Mouse (Mus musculus): ENCODE data around the gene Agt. TPM values are rescaled to one million over a fixed set of nuclear protein-coding genes. Genes with fewer than 3 reads are reported as not detected.

The Agt gene
- 0.43 and 0.71 TPM in 2 replicates for polyA plus RNA-seq (2016; fragmentation: Nextera tagmentation; extraction: Ambion mirVana)

- no peak for ATAC-seq (ENCODE audit: insufficient number of reproducible peaks, low FRiP score)
- 65% methylated on average over 2 of the region's 2 CpGs for WGBS
- Histone ChIP-seq H3K4me1 (replicated peaks) (peaks cover 29% of the 10 kb centered on the region), H3K4me2 (no peak within 1 kb of the TSS), H3K9ac (no peak within 1 kb of the TSS), H3K27ac (ENCODE audit: poor library complexity, severe bottlenecking) (no peak within 1 kb of the TSS), H3K36me3 (no peaks in the 10 kb centered on the region), H3K9me3 (replicated peaks) (no peaks in the 10 kb centered on the region), H3K27me3 (replicated peaks) (peaks cover 4% of the 10 kb centered on the region; the same call in 1 of the 2 replicates), H3K4me3 (no peak within 1 kb of the TSS)
Measured at GRCm38 (mm10) chr8:124569593-124569992, at the start of gene Agt. Agt (minus strand) TSS chr8:124569706.

GRCm38 (mm10) chr8:124618252-124618651 is 48.7 kb upstream of the Agt start:
- no peaks in the 10 kb centered on the region for H3K36me3 ChIP-seq
- H3K4me2 ChIP-seq: no peak overlapping the region
- WGBS: 62% methylated on average over 9 of the region's 9 CpGs
- no peak for ATAC-seq (ENCODE audit: insufficient number of reproducible peaks, low FRiP score)
- no peak overlapping the region for H3K27ac ChIP-seq (ENCODE audit: poor library complexity, severe bottlenecking)
- peaks cover 19% of the 10 kb centered on the region for H3K27me3 ChIP-seq (replicated peaks)
- no peak overlapping the region for H3K4me3 ChIP-seq
- H3K9me3 ChIP-seq (replicated peaks): no peaks in the 10 kb centered on the region; the same call in 1 of the 2 replicates
- no peaks in the 10 kb centered on the region; the same call in 1 of the 2 replicates for H3K4me1 ChIP-seq (replicated peaks)
- no peak overlapping the region for H3K9ac ChIP-seq

- Histone ChIP-seq H3K36me3 (no peaks in the 10 kb centered on the region), H3K27me3 (replicated peaks) (peaks cover 19% of the 10 kb centered on the region), H3K9ac (peak overlapping the region; percentile 71), H3K4me2 (peak overlapping the region; percentile 81), H3K4me1 (replicated peaks) (no peaks in the 10 kb centered on the region; the same call in 1 of the 2 replicates), H3K4me3 (peak overlapping the region; percentile 44), H3K27ac (ENCODE audit: poor library complexity, severe bottlenecking) (no peak overlapping the region), H3K9me3 (replicated peaks) (no peaks in the 10 kb centered on the region)
- 13% methylated on average over 17 of the region's 17 CpGs for WGBS
- peak; percentile 56 for ATAC-seq (ENCODE audit: insufficient number of reproducible peaks, low FRiP score)
Measured at GRCm38 (mm10) chr8:124617266-124617869, 47.9 kb upstream of the Agt start.

- 75% methylated on average over 5 of the region's 6 CpGs for whole genome bisulfite sequencing
- H3K27me3 ChIP-seq (replicated peaks): peaks cover 19% of the 10 kb centered on the region
- no peak overlapping the region for H3K9ac ChIP-seq
- no peaks in the 10 kb centered on the region for H3K36me3 ChIP-seq
- no peak for ATAC-seq (ENCODE audit: insufficient number of reproducible peaks, low FRiP score)
- no peaks in the 10 kb centered on the region; the same call in 1 of the 2 replicates for H3K4me1 ChIP-seq (replicated peaks)
- no peak overlapping the region for H3K27ac ChIP-seq (ENCODE audit: poor library complexity, severe bottlenecking)
- H3K9me3 ChIP-seq (replicated peaks): no peaks in the 10 kb centered on the region
- H3K4me2 ChIP-seq: no peak overlapping the region
- H3K4me3 ChIP-seq: no peak overlapping the region
Measured at GRCm38 (mm10) chr8:124614325-124614724, 44.8 kb upstream of the Agt start.

- H3K4me2 ChIP-seq: no peak overlapping the region
- no peak overlapping the region for H3K4me3 ChIP-seq
- no peak for ATAC-seq (ENCODE audit: insufficient number of reproducible peaks, low FRiP score)
- no peaks in the 10 kb centered on the region for H3K9me3 ChIP-seq (replicated peaks)
- no peak overlapping the region for H3K9ac ChIP-seq
- H3K27me3 ChIP-seq (replicated peaks): peaks cover 15% of the 10 kb centered on the region
- no peaks in the 10 kb centered on the region for H3K36me3 ChIP-seq
- WGBS: 70% methylated on average over 9 of the region's 9 CpGs
- H3K4me1 ChIP-seq (replicated peaks): no peaks in the 10 kb centered on the region
- no peak overlapping the region for H3K27ac ChIP-seq (ENCODE audit: poor library complexity, severe bottlenecking)
Measured at GRCm38 (mm10) chr8:124608972-124609353, 39.5 kb upstream of the Agt start.

- H3K27ac ChIP-seq (ENCODE audit: poor library complexity, severe bottlenecking): no peak overlapping the region
- no peak for ATAC-seq (ENCODE audit: insufficient number of reproducible peaks, low FRiP score)
- 64% methylated on average over 13 of the region's 13 CpGs for WGBS
- no peak overlapping the region for H3K4me2 ChIP-seq
- no peaks in the 10 kb centered on the region for H3K9me3 ChIP-seq (replicated peaks)
- H3K4me3 ChIP-seq: no peak overlapping the region
- no peaks in the 10 kb centered on the region for H3K4me1 ChIP-seq (replicated peaks)
- H3K27me3 ChIP-seq (replicated peaks): peaks cover 17% of the 10 kb centered on the region
- no peaks in the 10 kb centered on the region for H3K36me3 ChIP-seq
- no peak overlapping the region for H3K9ac ChIP-seq
Measured at GRCm38 (mm10) chr8:124608239-124608971, 38.9 kb upstream of the Agt start.

GRCm38 (mm10) chr8:124604066-124604465 is 34.6 kb upstream of the Agt start:
- H3K9ac ChIP-seq: no peak overlapping the region
- ATAC-seq (ENCODE audit: insufficient number of reproducible peaks, low FRiP score): no peak
- 61% methylated on average over 5 of the region's 5 CpGs for WGBS
- no peak overlapping the region for H3K27ac ChIP-seq (ENCODE audit: poor library complexity, severe bottlenecking)
- no peak overlapping the region for H3K4me3 ChIP-seq
- no peak overlapping the region for H3K4me2 ChIP-seq
- peaks cover 28% of the 10 kb centered on the region for H3K27me3 ChIP-seq (replicated peaks)
- no peaks in the 10 kb centered on the region for H3K9me3 ChIP-seq (replicated peaks)
- no peaks in the 10 kb centered on the region for H3K36me3 ChIP-seq
- no peaks in the 10 kb centered on the region for H3K4me1 ChIP-seq (replicated peaks)

GRCm38 (mm10) chr8:124589393-124589792 is 19.9 kb upstream of the Agt start:
- no peak for ATAC-seq (ENCODE audit: insufficient number of reproducible peaks, low FRiP score)
- Histone ChIP-seq H3K9ac (no peak overlapping the region), H3K4me2 (no peak overlapping the region), H3K27ac (ENCODE audit: poor library complexity, severe bottlenecking) (no peak overlapping the region), H3K4me3 (no peak overlapping the region), H3K36me3 (no peaks in the 10 kb centered on the region), H3K9me3 (replicated peaks) (no peaks in the 10 kb centered on the region), H3K4me1 (replicated peaks) (peaks cover 16% of the 10 kb centered on the region), H3K27me3 (replicated peaks) (peaks cover 3% of the 10 kb centered on the region; the same call in 1 of the 2 replicates)
- 71% methylated on average over 4 of the region's 4 CpGs for WGBS

- Histone ChIP-seq H3K4me2 (no peak overlapping the region), H3K27me3 (replicated peaks) (peaks cover 3% of the 10 kb centered on the region; the same call in 1 of the 2 replicates), H3K4me1 (replicated peaks) (peaks cover 16% of the 10 kb centered on the region), H3K9ac (no peak overlapping the region), H3K27ac (ENCODE audit: poor library complexity, severe bottlenecking) (no peak overlapping the region), H3K9me3 (replicated peaks) (no peaks in the 10 kb centered on the region), H3K36me3 (no peaks in the 10 kb centered on the region), H3K4me3 (no peak overlapping the region)
- no peak for ATAC-seq (ENCODE audit: insufficient number of reproducible peaks, low FRiP score)
- 75% methylated on average over 2 of the region's 2 CpGs for WGBS
Measured at GRCm38 (mm10) chr8:124586556-124586955, 17.1 kb upstream of the Agt start.

GRCm38 (mm10) chr8:124585718-124586425 is 16.4 kb upstream of the Agt start:
- H3K27me3 ChIP-seq (replicated peaks): peaks cover 3% of the 10 kb centered on the region; the same call in 1 of the 2 replicates
- no peak overlapping the region for H3K9ac ChIP-seq
- no peaks in the 10 kb centered on the region for H3K9me3 ChIP-seq (replicated peaks)
- no peaks in the 10 kb centered on the region for H3K36me3 ChIP-seq
- H3K4me2 ChIP-seq: no peak overlapping the region
- no peak overlapping the region for H3K27ac ChIP-seq (ENCODE audit: poor library complexity, severe bottlenecking)
- peaks cover 16% of the 10 kb centered on the region for H3K4me1 ChIP-seq (replicated peaks)
- WGBS: 51% methylated on average over 3 of the region's 3 CpGs
- ATAC-seq (ENCODE audit: insufficient number of reproducible peaks, low FRiP score): peak; percentile 82
- H3K4me3 ChIP-seq: no peak overlapping the region

GRCm38 (mm10) chr8:124576751-124577150 is 7.2 kb upstream of the Agt start:
- 73% methylated on average over 1 of the region's 1 CpGs for WGBS
- Histone ChIP-seq H3K4me1 (replicated peaks) (peaks cover 10% of the 10 kb centered on the region), H3K27ac (ENCODE audit: poor library complexity, severe bottlenecking) (no peak overlapping the region), H3K9me3 (replicated peaks) (no peaks in the 10 kb centered on the region), H3K9ac (no peak overlapping the region), H3K36me3 (no peaks in the 10 kb centered on the region), H3K27me3 (replicated peaks) (no peaks in the 10 kb centered on the region), H3K4me2 (no peak overlapping the region), H3K4me3 (no peak overlapping the region)
- ATAC-seq (ENCODE audit: insufficient number of reproducible peaks, low FRiP score): no peak

Measured in heart, embryonic 12.5 days (tissue).